Mouse (Mus musculus) ES-Bruce4 (cell line): ENCODE results near the gene Npepl1.

ENCODE experiments used
- EP300 ChIP-seq: IDR thresholded peaks from 2 replicates; pipeline ENCODE4 v1.6.1; 2011; ENCODE audit warnings: low read depth, low read length; ENCODE audit not compliant: insufficient read depth
- POLR2A ChIP-seq: IDR thresholded peaks from one replicate; pipeline ENCODE4 v1.8.1; 2011; ENCODE audit warnings: low read length; ENCODE audit not compliant: insufficient read depth

GRCm38 (mm10) chr2:174076433-174076824 lies 33.7 kb upstream of the Npepl1 start:
- TF ChIP-seq EP300 = no peak
- TF ChIP-seq POLR2A = no peak
